Mouse (Mus musculus) lung, embryonic 15.5 days (tissue): ENCODE measurements around the gene Tuft1. TPM values are rescaled to one million over a fixed set of nuclear protein-coding genes. Genes with fewer than 3 reads are reported as not detected.
A peak's percentile ranks its signal among the peaks of the same experiment; 100 is the strongest.

Experiments used
- ATAC-seq: fragments of 200-750 bp; cut with Nextera tagmentation; 2 replicates; pipeline ENCODE4 v1.8.0; 2017; ENCODE audit warnings: moderate number of reproducible peaks, borderline replicate concordance; ENCODE audit not compliant: low FRiP score, low TSS enrichment; ENCODE audit errors: extremely low read depth
- H3K27ac ChIP-seq: fragments of 300-500 bp; sonication (generic); 2 replicates; pipeline ENCODE4 v1.5.1; 2015; ENCODE audit warnings: moderate library complexity, mild to moderate bottlenecking, inconsistent platforms
- H3K27me3 ChIP-seq: fragments of 300-500 bp; sonication (generic); 2 replicates; pipeline ENCODE4 v1.6.1; 2015; ENCODE audit warnings: inconsistent platforms
- H3K36me3 ChIP-seq: fragments of 300-500 bp; sonication (generic); 2 replicates; pipeline ENCODE4 v1.6.1; 2015; ENCODE audit warnings: inconsistent platforms
- H3K4me1 ChIP-seq: fragments of 300-500 bp; sonication (generic); 2 replicates; pipeline ENCODE4 v1.6.1; 2015; ENCODE audit warnings: inconsistent platforms
- H3K4me2 ChIP-seq: fragments of 300-500 bp; sonication (generic); 2 replicates; pipeline ENCODE4 v1.6.1; 2015; ENCODE audit warnings: inconsistent platforms, mild to moderate bottlenecking, moderate library complexity
- H3K4me3 ChIP-seq: fragments of 300-500 bp; sonication (generic); 2 replicates; pipeline ENCODE4 v1.5.1; 2015; ENCODE audit warnings: mild to moderate bottlenecking, inconsistent platforms
- H3K9ac ChIP-seq: fragments of 300-500 bp; sonication (generic); 2 replicates; pipeline ENCODE4 v1.6.1; 2015; ENCODE audit warnings: inconsistent platforms
- H3K9me3 ChIP-seq: fragments of 300-500 bp; sonication (generic); 2 replicates; pipeline ENCODE4 v1.6.1; 2016; ENCODE audit warnings: inconsistent platforms
- WGBS: fragments of 180-500 bp; shearing (Covaris S2); methylation state at CpG from one replicate; pipeline ENCODE4 v1.1.7; 2015; 5-methylcytosine and 5-hydroxymethylcytosine counted together
- polyA plus RNA-seq: library from polyadenylated mRNA; unstranded; fragments of >200 nt; fragmentation: Nextera tagmentation; extraction: Ambion mirVana; gene quantifications from 2 replicates; pipeline ENCODE4 v1.2.1, GENCODE M21; 2015

The Tuft1 gene
- polyA plus RNA-seq, 1 experiment from 2014 or later, result 10.4 TPM

DNA sequence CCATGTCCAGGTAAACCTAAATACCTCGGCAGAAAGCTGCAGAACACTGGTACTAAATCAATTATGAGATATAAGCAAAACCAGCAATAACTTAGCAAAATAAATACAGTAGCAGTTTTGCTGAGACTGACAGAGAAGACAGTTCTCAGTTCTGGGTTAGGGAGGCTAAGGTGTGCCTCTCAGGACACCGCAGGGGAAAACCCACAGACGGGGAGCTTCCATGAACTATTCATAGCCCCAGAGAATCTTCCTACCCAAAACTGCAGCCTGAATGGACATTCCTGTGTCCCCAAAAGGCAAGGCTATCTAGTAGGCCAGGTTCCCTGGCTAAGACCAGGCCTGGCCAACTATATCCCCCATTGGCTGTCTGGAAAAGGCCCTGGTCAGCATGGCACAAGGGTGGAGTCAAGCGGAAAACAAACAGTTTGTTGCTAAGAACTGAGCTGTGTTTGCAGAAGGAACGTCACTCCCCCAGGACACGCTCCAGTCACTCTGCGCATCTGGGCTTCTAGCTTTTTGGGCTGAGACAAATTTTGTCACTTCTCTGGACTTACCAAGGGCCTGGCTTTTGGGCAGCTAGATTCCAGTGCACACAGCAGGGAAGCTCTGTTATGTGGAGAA lies 45.3 kb downstream of the Tuft1 start:
- no peaks in the 10 kb centered on the region for H3K4me1 ChIP-seq
- 70% methylated on average over 7 of the region's 7 CpGs for WGBS

DNA sequence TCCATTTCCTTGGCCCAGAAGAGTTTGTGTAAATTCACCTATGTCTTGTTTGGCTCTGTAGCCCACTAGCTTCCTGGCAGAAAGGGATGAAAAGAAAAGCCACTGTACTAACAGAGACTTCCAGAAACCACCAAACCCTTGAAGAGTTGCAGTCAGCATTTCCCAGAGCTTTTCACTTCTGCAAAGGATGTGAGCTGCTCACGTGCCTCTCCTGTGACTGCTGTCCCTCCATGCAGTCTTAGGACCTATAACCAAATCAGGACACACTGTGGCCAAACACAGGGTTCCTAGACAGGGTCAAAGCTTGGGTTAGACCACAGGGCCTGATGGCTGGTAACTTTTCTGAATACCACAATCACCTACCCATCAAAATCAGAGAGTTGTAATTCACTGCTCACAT lies 46.4 kb downstream of the Tuft1 start:
- H3K36me3 ChIP-seq, result no peaks in the 10 kb centered on the region
- ATAC-seq, result no peak
- no peaks in the 10 kb centered on the region for H3K27me3 ChIP-seq
- no peak overlapping the region for H3K4me2 ChIP-seq
- WGBS, result 71% methylated on average over 1 of the region's 1 CpGs
- H3K27ac ChIP-seq, result no peak overlapping the region
- no peak overlapping the region for H3K4me3 ChIP-seq
- no peaks in the 10 kb centered on the region for H3K9me3 ChIP-seq
- H3K9ac ChIP-seq, result no peak overlapping the region
- H3K4me1 ChIP-seq, result no peaks in the 10 kb centered on the region

More for the DNA sequence above, 45.3 kb downstream of the Tuft1 start:
- Histone ChIP-seq H3K27me3 (no peaks in the 10 kb centered on the region), H3K9me3 (no peaks in the 10 kb centered on the region), H3K36me3 (no peaks in the 10 kb centered on the region), H3K27ac (no peak overlapping the region), H3K4me2 (no peak overlapping the region), H3K4me3 (no peak overlapping the region), H3K9ac (no peak overlapping the region)
- no peak for ATAC-seq

DNA sequence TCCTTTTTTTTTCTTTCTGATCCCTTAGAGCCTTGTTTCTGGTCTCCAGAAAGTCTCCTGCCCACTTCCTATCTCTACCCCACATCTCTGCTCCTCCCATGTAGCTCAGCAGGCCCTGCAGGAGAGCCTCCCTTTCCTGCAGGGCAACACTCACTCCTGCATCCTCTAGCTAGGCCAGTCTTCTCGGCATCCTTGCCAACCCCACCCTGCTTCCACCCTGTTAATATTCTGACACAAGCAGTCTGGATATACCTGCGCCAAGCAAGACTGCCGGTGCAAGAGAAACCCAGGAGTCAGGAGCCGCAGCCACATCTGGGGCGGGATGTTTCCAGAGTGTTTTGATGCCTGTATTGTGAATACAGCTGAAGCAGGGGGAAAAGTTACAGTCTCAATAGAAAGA lies 46.8 kb downstream of the Tuft1 start:
- no peaks in the 10 kb centered on the region for H3K36me3 ChIP-seq
- 73% methylated on average over 5 of the region's 5 CpGs for WGBS
- ATAC-seq, result no peak
- no peak overlapping the region for H3K4me3 ChIP-seq
- no peaks in the 10 kb centered on the region for H3K27me3 ChIP-seq
- no peak overlapping the region for H3K9ac ChIP-seq
- no peak overlapping the region for H3K4me2 ChIP-seq
- H3K27ac ChIP-seq, result no peak overlapping the region
- H3K4me1 ChIP-seq, result no peaks in the 10 kb centered on the region
- no peaks in the 10 kb centered on the region for H3K9me3 ChIP-seq

DNA sequence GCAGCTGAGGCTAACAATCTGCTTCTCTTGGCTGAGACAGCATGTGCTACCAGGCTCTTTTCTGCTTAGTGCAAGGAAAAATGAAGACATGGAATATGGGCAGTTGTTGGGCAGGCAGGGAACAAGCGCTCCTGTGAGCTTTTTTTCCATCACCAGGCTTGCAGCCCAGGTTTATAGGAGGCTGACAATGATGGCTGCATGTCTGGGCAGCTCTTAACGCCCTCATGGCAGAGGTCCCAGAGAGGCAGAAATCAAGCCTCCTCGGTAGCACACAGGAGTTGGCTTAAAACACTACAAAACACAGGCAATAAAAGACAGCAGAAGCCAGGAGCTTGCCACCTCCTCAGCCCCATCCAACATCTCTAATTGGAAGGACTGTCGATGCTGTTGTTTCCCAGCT lies 47.3 kb downstream of the Tuft1 start:
- H3K9ac ChIP-seq, result no peak overlapping the region
- no peaks in the 10 kb centered on the region for H3K4me1 ChIP-seq
- no peak overlapping the region for H3K4me2 ChIP-seq
- no peaks in the 10 kb centered on the region for H3K27me3 ChIP-seq
- H3K27ac ChIP-seq, result no peak overlapping the region
- H3K4me3 ChIP-seq, result no peak overlapping the region
- H3K36me3 ChIP-seq, result no peaks in the 10 kb centered on the region
- H3K9me3 ChIP-seq, result no peaks in the 10 kb centered on the region
- WGBS, result 58% methylated on average over 4 of the region's 4 CpGs
- ATAC-seq, result no peak

DNA sequence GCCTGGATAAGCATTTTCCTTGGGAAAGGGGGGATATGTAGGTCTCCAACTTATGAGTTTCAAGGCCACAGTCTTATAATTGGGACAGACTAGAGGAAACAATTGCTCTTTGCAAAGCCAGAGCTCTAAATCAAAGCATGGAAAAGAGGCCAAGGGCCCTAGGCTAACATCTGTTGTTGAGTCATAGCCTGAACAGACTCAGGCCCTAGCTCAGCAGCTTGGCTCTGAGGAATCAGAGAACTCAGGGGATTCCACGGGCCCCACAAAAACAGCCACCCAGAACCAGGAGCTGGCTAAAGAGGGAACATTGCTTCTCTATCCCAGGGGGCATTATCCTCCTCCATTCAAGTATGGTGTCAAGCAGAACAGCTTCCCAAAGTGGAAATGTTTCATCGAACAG lies 48.1 kb downstream of the Tuft1 start:
- no peak overlapping the region for H3K4me3 ChIP-seq
- H3K9me3 ChIP-seq, result no peaks in the 10 kb centered on the region
- WGBS, result 81% methylated on average over 2 of the region's 2 CpGs
- H3K27ac ChIP-seq, result no peak overlapping the region
- no peak overlapping the region for H3K4me2 ChIP-seq
- H3K9ac ChIP-seq, result no peak overlapping the region
- no peak for ATAC-seq
- no peaks in the 10 kb centered on the region for H3K27me3 ChIP-seq
- no peaks in the 10 kb centered on the region for H3K36me3 ChIP-seq
- no peaks in the 10 kb centered on the region for H3K4me1 ChIP-seq

DNA sequence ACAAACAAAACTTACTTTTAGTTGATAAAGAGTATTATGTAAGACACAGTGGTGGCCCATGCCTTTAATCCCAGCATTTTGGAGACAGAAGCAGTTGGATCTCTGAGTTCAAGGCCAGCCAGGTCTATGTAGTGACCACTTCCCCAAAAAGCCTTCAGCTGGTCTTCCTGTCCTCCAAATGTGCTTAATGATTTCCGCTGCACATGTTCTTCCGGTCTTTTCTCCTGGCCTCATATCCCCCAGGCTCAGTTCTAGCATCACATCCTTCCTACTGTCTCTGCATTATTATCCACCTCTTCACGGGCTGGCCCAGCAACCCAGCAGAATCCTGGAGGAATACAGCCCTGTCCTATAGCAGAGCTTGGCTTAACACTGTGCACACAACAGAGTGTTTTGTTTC lies 49.1 kb downstream of the Tuft1 start:
- no peak for ATAC-seq
- WGBS, result 89% methylated on average over 3 of the region's 3 CpGs
- Histone ChIP-seq H3K9ac (no peak overlapping the region), H3K36me3 (no peaks in the 10 kb centered on the region), H3K4me2 (no peak overlapping the region), H3K4me3 (no peak overlapping the region), H3K27ac (no peak overlapping the region), H3K27me3 (no peaks in the 10 kb centered on the region), H3K4me1 (no peaks in the 10 kb centered on the region), H3K9me3 (no peaks in the 10 kb centered on the region)

DNA sequence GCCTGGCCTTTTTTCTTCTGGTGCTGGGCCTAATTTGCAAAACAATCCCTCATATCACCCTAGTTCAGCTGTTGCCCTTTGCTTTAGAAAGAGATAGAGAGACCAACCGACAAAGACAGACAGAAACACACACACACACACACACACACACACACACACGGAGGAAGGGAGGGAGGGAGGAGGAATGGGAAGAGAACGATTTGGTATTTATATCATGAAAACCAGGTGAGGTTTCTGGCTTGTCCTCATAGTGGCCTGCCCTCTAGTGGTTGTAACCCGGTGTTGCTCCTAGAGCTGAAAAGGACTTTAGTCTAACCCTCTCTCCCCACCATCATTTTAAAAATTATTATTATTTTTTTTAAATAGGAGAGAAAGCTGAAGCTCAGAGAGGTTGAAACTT lies 56.7 kb downstream of the Tuft1 start:
- Histone ChIP-seq H3K4me3 (no peak overlapping the region), H3K4me2 (no peak overlapping the region), H3K9me3 (no peaks in the 10 kb centered on the region), H3K9ac (no peak overlapping the region), H3K4me1 (no peaks in the 10 kb centered on the region), H3K27ac (no peak overlapping the region), H3K36me3 (no peaks in the 10 kb centered on the region), H3K27me3 (no peaks in the 10 kb centered on the region)
- under 1% methylated on average over 4 of the region's 4 CpGs for WGBS
- no peak for ATAC-seq

DNA sequence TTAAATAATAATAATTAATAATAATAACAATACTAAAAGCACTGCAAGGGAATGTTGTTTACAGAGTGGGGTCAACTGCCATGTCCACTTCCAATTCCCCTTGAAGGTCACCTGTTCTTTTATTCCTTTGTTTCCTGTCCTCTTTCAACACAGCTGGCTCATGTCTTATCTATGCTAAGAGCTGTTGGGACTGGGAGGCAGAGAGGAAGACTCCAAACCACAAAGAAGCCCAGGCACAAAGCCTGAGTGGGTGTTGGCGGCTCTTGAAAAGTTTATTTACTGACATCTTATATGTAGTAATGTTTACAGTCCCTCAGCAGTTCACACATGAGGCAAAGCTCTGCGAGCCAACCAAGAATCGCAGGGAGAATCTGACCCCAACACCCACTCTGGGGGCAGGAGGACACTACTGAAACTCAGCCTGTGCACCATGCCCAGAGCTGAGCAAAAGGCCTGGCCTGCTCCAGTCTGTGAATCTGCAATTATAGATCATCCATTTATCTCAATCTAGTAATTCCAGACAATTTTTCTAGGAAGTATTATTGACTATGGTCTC lies 61.4 kb downstream of the Tuft1 start:
- no peak overlapping the region for H3K4me3 ChIP-seq
- no peaks in the 10 kb centered on the region for H3K36me3 ChIP-seq
- no peak overlapping the region for H3K27ac ChIP-seq
- ATAC-seq, result no peak; the same call in 1 of the 2 replicates
- H3K4me1 ChIP-seq, result no peaks in the 10 kb centered on the region
- 26% methylated on average over 3 of the region's 3 CpGs for WGBS
- no peaks in the 10 kb centered on the region for H3K27me3 ChIP-seq
- H3K9ac ChIP-seq, result no peak overlapping the region
- H3K9me3 ChIP-seq, result 0 out of 2 replicates have a peak, but pooled peaks cover 2% of the 10 kb centered on the region
- H3K4me2 ChIP-seq, result no peak overlapping the region

DNA sequence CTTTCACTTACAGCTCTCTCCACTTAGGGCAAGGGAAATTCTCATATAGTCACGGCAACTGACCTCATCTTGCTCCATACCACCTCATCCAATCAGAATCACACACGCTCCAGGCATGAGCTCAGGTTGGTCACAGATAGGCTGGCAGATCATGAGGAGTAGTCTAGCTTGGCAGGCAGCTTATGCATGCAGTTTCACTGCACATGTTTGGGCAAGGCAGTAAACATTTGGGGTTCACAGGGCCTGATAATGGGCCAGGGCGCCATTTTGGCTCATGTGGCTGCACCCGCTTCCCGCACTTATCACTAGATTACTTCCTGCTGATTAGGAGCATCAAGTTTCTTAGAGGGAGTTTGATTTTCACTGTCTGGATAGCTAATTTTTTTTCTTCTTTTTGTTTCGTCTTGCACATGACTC lies 62.8 kb downstream of the Tuft1 start:
- H3K27ac ChIP-seq, result no peak overlapping the region
- H3K4me1 ChIP-seq, result no peaks in the 10 kb centered on the region
- H3K4me3 ChIP-seq, result no peak overlapping the region
- WGBS, result 84% methylated on average over 6 of the region's 6 CpGs
- no peaks in the 10 kb centered on the region for H3K27me3 ChIP-seq
- 0 out of 2 replicates have a peak, but pooled peaks cover 2% of the 10 kb centered on the region for H3K9me3 ChIP-seq
- no peaks in the 10 kb centered on the region for H3K36me3 ChIP-seq
- no peak overlapping the region for H3K4me2 ChIP-seq
- ATAC-seq, result no peak
- H3K9ac ChIP-seq, result no peak overlapping the region

DNA sequence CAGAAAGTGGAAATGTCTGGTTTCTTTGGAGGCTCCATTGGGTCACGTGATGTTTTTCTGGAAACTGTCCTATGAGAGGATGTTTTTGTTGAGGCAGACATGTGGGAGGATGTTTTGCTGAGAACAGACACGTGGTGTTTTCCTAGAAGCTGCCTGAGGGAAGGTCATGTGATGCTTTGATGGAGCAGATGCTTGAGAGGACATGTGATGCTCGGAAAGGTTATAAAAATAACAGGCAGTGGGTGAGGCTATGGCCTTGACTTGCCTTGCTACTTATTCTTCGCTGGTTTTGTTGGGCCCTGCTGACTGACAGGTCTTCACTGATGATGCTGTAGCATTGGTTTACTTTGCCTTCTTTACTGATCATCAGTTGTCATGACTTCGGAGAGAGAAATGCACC lies 67.6 kb downstream of the Tuft1 start:
- Histone ChIP-seq H3K27ac (no peak overlapping the region), H3K9me3 (0 out of 2 replicates have a peak, but pooled peaks cover 2% of the 10 kb centered on the region), H3K4me2 (no peak overlapping the region), H3K4me3 (no peak overlapping the region), H3K9ac (no peak overlapping the region), H3K36me3 (no peaks in the 10 kb centered on the region), H3K4me1 (no peaks in the 10 kb centered on the region), H3K27me3 (no peaks in the 10 kb centered on the region)
- WGBS, result 75% methylated on average over 5 of the region's 5 CpGs
- no peak for ATAC-seq

DNA sequence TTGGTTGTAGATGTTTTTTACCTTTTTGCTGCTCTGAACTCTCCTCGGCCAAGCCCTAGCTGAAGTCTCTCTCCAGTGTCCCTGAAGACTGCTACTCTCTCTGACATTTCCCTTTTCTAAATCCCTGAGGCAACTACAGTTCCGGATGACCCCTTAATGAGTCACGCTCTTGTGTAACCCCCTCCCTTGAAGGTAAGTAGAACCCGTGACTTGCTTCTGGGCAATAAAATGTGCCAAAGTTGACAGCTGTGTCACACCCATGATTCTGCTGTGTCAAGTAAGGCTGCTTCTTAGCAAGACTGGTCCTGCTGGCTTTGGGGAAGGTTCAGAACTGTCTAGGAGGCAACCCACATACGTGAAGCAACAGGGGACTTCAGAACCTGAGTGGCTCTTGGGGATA lies 70.7 kb downstream of the Tuft1 start:
- H3K4me2 ChIP-seq, result no peak overlapping the region
- H3K27me3 ChIP-seq, result no peaks in the 10 kb centered on the region
- 73% methylated on average over 5 of the region's 5 CpGs for WGBS
- no peaks in the 10 kb centered on the region for H3K36me3 ChIP-seq
- ATAC-seq, result no peak
- H3K4me1 ChIP-seq, result no peaks in the 10 kb centered on the region
- no peak overlapping the region for H3K4me3 ChIP-seq
- no peak overlapping the region for H3K9ac ChIP-seq
- no peak overlapping the region for H3K27ac ChIP-seq
- no peaks in the 10 kb centered on the region for H3K9me3 ChIP-seq

DNA sequence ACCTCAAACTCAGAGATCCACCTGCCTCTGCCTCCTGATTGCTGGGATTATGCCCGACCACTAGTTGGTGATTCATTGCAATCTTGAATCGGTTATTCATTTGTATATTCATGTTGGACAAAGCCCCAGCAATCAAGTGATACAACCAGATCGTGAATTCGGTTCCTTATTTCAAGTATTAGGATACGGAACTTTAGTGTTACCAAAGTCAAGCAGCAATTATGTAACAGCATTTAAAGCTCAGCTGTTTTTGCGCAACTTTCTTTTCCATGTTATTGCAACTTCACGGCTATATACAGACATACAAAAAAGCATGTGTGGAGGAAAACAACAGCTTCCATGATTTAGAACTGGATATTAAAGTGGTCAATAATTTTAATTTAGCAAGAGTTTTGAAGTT lies 75.7 kb downstream of the Tuft1 start:
- no peaks in the 10 kb centered on the region for H3K36me3 ChIP-seq
- no peak overlapping the region for H3K9ac ChIP-seq
- no peak for ATAC-seq
- H3K4me2 ChIP-seq, result peak overlapping the region; percentile 75; the same call in 1 of the 2 replicates
- H3K4me3 ChIP-seq, result peak overlapping the region; percentile 83
- H3K9me3 ChIP-seq, result no peaks in the 10 kb centered on the region
- H3K4me1 ChIP-seq, result peaks cover 23% of the 10 kb centered on the region
- H3K27me3 ChIP-seq, result no peaks in the 10 kb centered on the region
- no peak overlapping the region for H3K27ac ChIP-seq
- 67% methylated on average over 7 of the region's 7 CpGs for WGBS
